Mouse (Mus musculus): ENCODE results near the gene Gm9045.
"Not testable (repeated sequence)": the region's sequence is repeated elsewhere in the genome, so short reads cannot be mapped to it uniquely, and the experiment has no call there.

Gm9045 gene

GRCm38 (mm10) chr10:118337731-118338130, at the start of gene Gm9045:
TSS of gene Gm9045 (minus strand) at chr10:118337831.
- not testable (repeated sequence) for DNase-seq (ENCODE audit: low spot score in 2 of 2)

- peak; percentile 74 to 78 for DNase-seq (ENCODE audit: low spot score in 2 of 2)
These were observed 32.8 kb upstream of the Gm9045 start for GRCm38 (mm10) chr10:118370443-118370842.

GRCm38 (mm10) chr10:118369518-118369917, 31.9 kb upstream of the Gm9045 start:
- no peak for DNase-seq (ENCODE audit: low spot score in 2 of 2)

GRCm38 (mm10) chr10:118354005-118354404, 16.4 kb upstream of the Gm9045 start, which contains the start of gene Gm9049:
TSS of gene Gm9049 (minus strand) at chr10:118354105.
- DNase-seq (ENCODE audit: low spot score in 2 of 2), result not testable (repeated sequence)

GRCm38 (mm10) chr10:118348579-118348978, 10.9 kb upstream of the Gm9045 start, which contains the start of gene Gm9048:
TSS of gene Gm9048 (minus strand) at chr10:118348679.
- not testable (repeated sequence) for DNase-seq (ENCODE audit: low spot score in 2 of 2)

- not testable (repeated sequence) for DNase-seq (ENCODE audit: low spot score in 2 of 2)
These were observed 5.5 kb upstream of the Gm9045 start, which contains the start of gene Gm9046 for GRCm38 (mm10) chr10:118343155-118343554. TSS of gene Gm9046 (minus strand) at chr10:118343255.

GRCm38 (mm10) chr10:118332308-118332707, 5.3 kb downstream of the Gm9045 start, which contains the start of gene Gm9044:
TSS of gene Gm9044 (minus strand) at chr10:118332408.
- DNase-seq (ENCODE audit: low spot score in 2 of 2), result not testable (repeated sequence)

GRCm38 (mm10) chr10:118326869-118327268, 10.8 kb downstream of the Gm9045 start, which contains the start of gene Gm9040:
TSS of gene Gm9040 (minus strand) at chr10:118326969.
- DNase-seq (ENCODE audit: low spot score in 2 of 2), result not testable (repeated sequence)

GRCm38 (mm10) chr10:118319024-118319423, 18.6 kb downstream of the Gm9045 start:
- DNase-seq (ENCODE audit: low spot score in 2 of 2), result no peak

GRCm38 (mm10) chr10:118302133-118302532, 35.5 kb downstream of the Gm9045 start:
- not testable (repeated sequence) for DNase-seq (ENCODE audit: low spot score in 2 of 2)

GRCm38 (mm10) chr10:118294938-118295337, 42.7 kb downstream of the Gm9045 start, which contains the start of gene Iltifb:
TSS of gene Iltifb (minus strand) at chr10:118295038.
- DNase-seq (ENCODE audit: low spot score in 2 of 2), result no peak
